Mouse (Mus musculus) heart, postnatal 0 days (tissue): ENCODE measurements at regions not wholly inside any gene's neighbourhood (a gene's known extent, or its start where the extent isn't known, plus 50 kb on each side); places are given as distances from the start of the nearest gene placed in this dataset.

Source experiments
- ATAC-seq: fragments of 200-750 bp; cut with Nextera tagmentation; 2 replicates; pipeline ENCODE4 v1.8.0; 2017; ENCODE audit warnings: low read depth, moderate number of reproducible peaks, moderate library complexity; ENCODE audit not compliant: insufficient read depth
- DNase-seq: peaks from one replicate; pipeline ENCODE4 v3.0.0-alpha.2; 2016; ENCODE audit warnings: low spot score
- H3K27ac ChIP-seq: fragments of 300-500 bp; sonication (generic); 2 replicates; pipeline ENCODE4 v1.5.1; 2014; ENCODE audit warnings: low read depth, mild to moderate bottlenecking
- H3K27me3 ChIP-seq: fragments of 300-500 bp; sonication (generic); 2 replicates; pipeline ENCODE4 v1.6.1; 2014; ENCODE audit warnings: low read length, mixed read lengths; ENCODE audit not compliant: control insufficient read depth, insufficient read depth
- H3K36me3 ChIP-seq: fragments of 300-500 bp; sonication (generic); replicated peaks from 2 replicates; pipeline ENCODE4 v1.6.1; 2014; ENCODE audit warnings: low read length, mixed read lengths; ENCODE audit not compliant: control insufficient read depth, insufficient read depth
- H3K4me1 ChIP-seq: fragments of 300-500 bp; sonication (generic); 2 replicates; pipeline ENCODE4 v1.6.1; 2014; ENCODE audit warnings: antibody characterized with exemption; ENCODE audit not compliant: control insufficient read depth, insufficient read depth
- H3K4me2 ChIP-seq: fragments of 300-500 bp; sonication (generic); 2 replicates; pipeline ENCODE4 v1.6.1; 2014; ENCODE audit warnings: low read depth, mild to moderate bottlenecking, low read length, moderate library complexity
- H3K4me3 ChIP-seq: fragments of 300-500 bp; sonication (generic); 2 replicates; pipeline ENCODE4 v1.5.1; 2014; ENCODE audit warnings: low read depth, low read length
- H3K9ac ChIP-seq: fragments of 300-500 bp; sonication (generic); replicated peaks from 2 replicates; pipeline ENCODE4 v1.6.1; 2014; ENCODE audit warnings: low read depth, low read length, mixed read lengths
- H3K9me3 ChIP-seq: fragments of 300-500 bp; sonication (generic); replicated peaks from 2 replicates; pipeline ENCODE4 v1.6.1; 2016; ENCODE audit warnings: low read length; ENCODE audit not compliant: control insufficient read depth
- CTCF ChIP-seq: IDR thresholded peaks from 2 replicates; pipeline ENCODE4 v1.5.1; 2016; ENCODE audit warnings: antibody characterized with exemption, control low read depth, low read depth
- EP300 ChIP-seq: IDR thresholded peaks from 2 replicates; pipeline ENCODE4 v1.6.1; 2016; ENCODE audit warnings: antibody characterized with exemption, low read depth
- WGBS: fragments of 180-500 bp; shearing (Covaris S2); extraction: QIAGEN DNeasy Blood & Tissue Kit; methylation state at CpG from one replicate; pipeline ENCODE4 v1.1.7; 2014; 5-methylcytosine and 5-hydroxymethylcytosine counted together

DNA sequence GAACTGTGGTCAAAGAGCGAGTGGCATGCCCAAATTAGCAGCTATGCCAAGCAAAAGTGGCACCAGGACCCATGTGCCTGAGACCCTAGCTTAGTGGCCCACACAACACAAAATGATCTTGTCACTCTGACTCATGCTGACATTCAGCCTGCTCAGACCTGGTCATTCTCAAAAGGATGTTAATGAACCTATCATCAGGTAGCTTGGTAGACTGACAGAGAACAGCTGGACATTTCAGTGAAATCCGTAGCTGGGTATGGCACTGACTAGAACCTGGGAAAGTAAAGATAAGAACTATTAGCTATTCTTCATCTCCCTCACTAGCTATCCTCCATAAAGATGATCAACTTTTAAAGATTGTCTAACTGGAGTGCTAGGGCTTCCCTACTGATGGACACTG, 188.5 kb downstream of the Nr2f2 start:
- no peak overlapping the region for H3K27ac ChIP-seq
- H3K4me3 ChIP-seq: no peak overlapping the region
- WGBS: 47% methylated on average over 2 of the region's 2 CpGs
- no peaks in the 10 kb centered on the region for H3K36me3 ChIP-seq
- H3K27me3 ChIP-seq: no peaks in the 10 kb centered on the region
- H3K9ac ChIP-seq: no peak overlapping the region
- no peak overlapping the region for H3K4me2 ChIP-seq
- DNase-seq (no peak), ATAC-seq (no peak)
- no peak for TF ChIP-seq CTCF
- TF ChIP-seq EP300: no peak
- no peaks in the 10 kb centered on the region for H3K4me1 ChIP-seq
- H3K9me3 ChIP-seq: no peaks in the 10 kb centered on the region

DNA sequence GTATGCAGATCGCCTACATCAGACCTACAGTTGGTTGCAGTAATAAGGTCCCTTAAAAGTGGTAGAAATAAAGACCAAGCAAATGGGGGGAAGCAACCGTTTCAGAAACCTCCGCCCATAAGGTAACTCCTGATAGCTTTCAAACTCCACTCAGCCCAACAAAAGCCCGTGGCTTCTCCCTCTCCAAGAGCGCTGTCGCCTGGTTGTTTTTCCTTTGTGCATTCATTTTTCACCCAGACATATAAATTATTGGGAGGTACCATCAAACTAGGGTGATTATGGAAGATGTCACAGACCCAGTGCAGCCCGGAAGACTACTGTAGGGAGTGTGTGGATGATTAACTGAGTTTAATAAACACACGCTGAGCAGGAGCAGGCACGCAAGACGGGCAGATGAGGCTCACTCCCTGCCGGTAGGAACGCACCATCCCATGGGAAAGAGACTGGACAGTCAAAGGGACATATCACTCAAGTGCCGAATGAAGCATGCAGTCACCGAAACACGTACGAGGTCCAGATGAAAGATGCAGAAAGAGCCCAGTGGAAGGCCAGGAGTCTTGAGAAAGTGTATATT, 189.8 kb downstream of the Nr2f2 start:
- Histone ChIP-seq H3K4me1 (no peaks in the 10 kb centered on the region), H3K9me3 (no peaks in the 10 kb centered on the region), H3K4me2 (no peak overlapping the region), H3K9ac (no peak overlapping the region), H3K27me3 (no peaks in the 10 kb centered on the region), H3K36me3 (no peaks in the 10 kb centered on the region), H3K27ac (no peak overlapping the region), H3K4me3 (no peak overlapping the region)
- WGBS: 75% methylated on average over 16 of the region's 16 CpGs
- no peak for TF ChIP-seq EP300
- no peak for TF ChIP-seq CTCF
- DNase-seq: no peak
- ATAC-seq: no peak

DNA sequence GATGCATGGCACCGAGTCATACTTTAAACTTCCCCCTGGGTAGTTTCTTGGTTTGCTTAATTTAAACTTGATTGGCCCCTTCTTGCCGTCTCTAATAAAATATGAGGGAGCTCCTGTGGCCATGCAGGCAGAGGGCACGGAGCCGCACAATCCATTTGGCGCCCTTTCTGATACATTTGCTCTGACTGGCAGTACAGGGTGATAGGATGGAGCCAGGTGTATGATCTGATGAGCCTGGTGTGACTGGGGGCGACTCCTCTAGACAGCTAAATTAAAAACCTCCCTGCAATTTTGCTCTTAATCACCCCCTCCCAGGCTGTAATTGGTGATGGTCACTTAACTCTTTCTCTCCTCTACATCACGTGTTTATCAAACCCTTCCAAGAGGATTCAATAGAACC, 190.4 kb downstream of the Nr2f2 start:
- 83% methylated on average over 7 of the region's 7 CpGs for WGBS
- Histone ChIP-seq H3K27ac (no peak overlapping the region), H3K27me3 (no peaks in the 10 kb centered on the region), H3K36me3 (no peaks in the 10 kb centered on the region), H3K4me3 (no peak overlapping the region), H3K4me1 (no peaks in the 10 kb centered on the region), H3K9ac (no peak overlapping the region), H3K9me3 (no peaks in the 10 kb centered on the region), H3K4me2 (no peak overlapping the region)
- DNase-seq (no peak), ATAC-seq (no peak)
- TF ChIP-seq CTCF: no peak
- no peak for TF ChIP-seq EP300

DNA sequence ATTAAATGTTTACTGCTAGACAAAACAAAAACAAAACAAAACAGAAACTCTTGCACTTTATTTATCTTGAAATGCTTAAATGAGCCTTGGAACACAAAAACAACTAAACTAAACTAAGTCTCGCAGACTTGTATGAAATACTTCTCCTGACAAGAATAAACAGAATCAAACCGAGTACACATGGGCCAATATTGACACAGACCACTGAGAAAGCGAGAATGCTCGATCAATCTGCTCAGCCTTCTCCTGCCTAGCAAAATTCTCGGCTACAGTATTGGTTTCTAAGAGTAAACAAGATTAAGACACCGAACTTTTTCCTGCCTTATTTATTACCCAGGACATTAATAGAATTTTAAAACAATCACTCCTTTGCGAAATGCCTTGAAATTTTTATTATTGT, 194.1 kb downstream of the Nr2f2 start:
- H3K4me1 ChIP-seq: no peaks in the 10 kb centered on the region
- no peaks in the 10 kb centered on the region for H3K9me3 ChIP-seq
- no peak overlapping the region for H3K27ac ChIP-seq
- H3K36me3 ChIP-seq: no peaks in the 10 kb centered on the region
- no peak overlapping the region for H3K4me2 ChIP-seq
- H3K9ac ChIP-seq: no peak overlapping the region
- TF ChIP-seq CTCF: no peak
- WGBS: 73% methylated on average over 7 of the region's 7 CpGs
- H3K27me3 ChIP-seq: no peaks in the 10 kb centered on the region
- H3K4me3 ChIP-seq: no peak overlapping the region
- DNase-seq (no peak), ATAC-seq (no peak)

DNA sequence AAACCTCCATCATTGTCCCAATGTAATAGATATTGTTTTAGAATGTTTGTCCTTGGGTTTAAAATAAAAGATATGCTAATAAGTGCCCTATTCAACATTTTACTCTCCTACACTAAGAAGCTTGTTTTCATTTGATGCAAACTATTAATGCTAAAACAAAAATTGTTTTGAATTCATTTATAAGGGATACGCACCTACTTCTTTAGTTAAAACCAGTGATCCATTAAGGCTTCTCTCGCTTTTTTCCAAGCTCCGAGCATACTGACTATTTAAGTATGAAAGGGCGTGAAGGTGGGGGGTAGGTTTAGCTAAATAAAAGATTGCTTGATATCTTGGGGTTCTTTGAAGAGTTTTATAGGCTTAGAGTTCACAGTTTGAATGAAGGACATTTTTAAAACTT, 195.1 kb downstream of the Nr2f2 start:
- TF ChIP-seq CTCF: no peak
- TF ChIP-seq EP300: no peak
- Histone ChIP-seq H3K4me3 (no peak overlapping the region), H3K4me2 (no peak overlapping the region), H3K27me3 (no peaks in the 10 kb centered on the region), H3K36me3 (no peaks in the 10 kb centered on the region), H3K9ac (no peak overlapping the region), H3K27ac (no peak overlapping the region), H3K9me3 (no peaks in the 10 kb centered on the region), H3K4me1 (no peaks in the 10 kb centered on the region)
- 77% methylated on average over 4 of the region's 4 CpGs for WGBS
- DNase-seq (no peak), ATAC-seq (no peak)

DNA sequence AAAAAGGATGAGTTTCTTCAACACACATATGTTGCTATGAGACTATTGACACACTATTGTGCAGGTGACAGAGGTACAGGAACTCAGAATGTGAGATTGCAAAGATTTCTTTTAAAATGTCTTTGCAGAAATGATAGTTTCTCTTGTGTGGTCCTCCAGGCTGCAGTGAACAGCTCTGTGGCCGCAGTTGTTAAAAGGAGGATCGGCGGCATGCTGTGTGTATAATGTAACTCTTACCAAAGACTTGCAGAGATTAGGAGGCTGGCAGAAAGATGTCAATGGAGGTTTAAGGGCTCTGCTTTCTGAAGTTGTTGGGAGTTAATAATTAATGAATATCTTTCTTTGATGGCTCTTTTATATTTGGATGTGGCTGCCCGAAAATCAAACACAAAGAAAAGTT, 198.5 kb downstream of the Nr2f2 start:
- no peaks in the 10 kb centered on the region for H3K9me3 ChIP-seq
- DNase-seq (no peak), ATAC-seq (no peak)
- no peak overlapping the region for H3K9ac ChIP-seq
- no peak overlapping the region for H3K27ac ChIP-seq
- H3K36me3 ChIP-seq: no peaks in the 10 kb centered on the region
- H3K4me3 ChIP-seq: no peak overlapping the region
- no peak overlapping the region for H3K4me2 ChIP-seq
- H3K27me3 ChIP-seq: no peaks in the 10 kb centered on the region
- 71% methylated on average over 4 of the region's 4 CpGs for WGBS
- no peaks in the 10 kb centered on the region for H3K4me1 ChIP-seq
- TF ChIP-seq EP300: no peak
- no peak for TF ChIP-seq CTCF
